Comparison of ENCODE assay signal across 8 mouse cellular contexts in genomic region chr15:98804054-98804453, GRCm38 (mm10). TPM values are rescaled to one million over a fixed set of nuclear protein-coding genes. Genes with fewer than 3 reads are reported as not detected.
DNase-seq lines count a peak whose midpoint lies in the region; ATAC-seq and TF ChIP-seq lines count a peak whose summit lies in the region.

No protein-coding gene starts in this region.

- no peaks in the 10 kb centered on the region for H3K9me3 ChIP-seq in hindbrain, embryonic 13.5 days
- no peaks in the 10 kb centered on the region for H3K9me3 ChIP-seq in lung, postnatal 0 days (ENCODE audit: low read length)

- no peak for TF ChIP-seq EP300 in lung, postnatal 0 days (IDR thresholded peaks at IDR 0.05)

- peak overlapping the region; percentile 36; the same call in 1 of the 2 replicates for H3K4me2 ChIP-seq in hindbrain, embryonic 13.5 days
- H3K4me2 ChIP-seq in lung, postnatal 0 days (replicated peaks; ENCODE audit: low read depth, low read length) = peak overlapping the region; percentile 32; the same call in 1 of the 2 replicates

- no peak overlapping the region for H3K27ac ChIP-seq in hindbrain, embryonic 13.5 days
- no peak overlapping the region for H3K27ac ChIP-seq in lung, postnatal 0 days (ENCODE audit: low read length)

- peak; percentile 91 for DNase-seq in NIH3T3 (ENCODE audit: low read depth)
- DNase-seq in cerebellum, adult 9-11 months = peak; percentile 81
- DNase-seq in frontal cortex, postnatal 25 days (ENCODE audit: low spot score in 2 of 2) = peak; percentile 89 to 94
- peak; percentile 90 for DNase-seq in layer of hippocampus, postnatal 14 days (ENCODE audit: low spot score in 2 of 2)
- DNase-seq in lung, postnatal 0 days (ENCODE audit: low spot score) = peak; percentile 76
- peak; percentile 82 for DNase-seq in ovary, postnatal 14 days (ENCODE audit: low spot score)
- peak; percentile 80 for DNase-seq in thymus, postnatal 25 days

- H3K27me3 ChIP-seq in hindbrain, embryonic 13.5 days = peaks cover 99% of the 10 kb centered on the region
- H3K27me3 ChIP-seq in lung, postnatal 0 days (replicated peaks; ENCODE audit: insufficient read depth, low read length) = peaks cover 96% of the 10 kb centered on the region

- TF ChIP-seq CTCF in lung, postnatal 0 days (IDR thresholded peaks at IDR 0.05) = peak; percentile 87

- H3K9ac ChIP-seq in hindbrain, embryonic 13.5 days = no peak overlapping the region
- no peak overlapping the region for H3K9ac ChIP-seq in lung, postnatal 0 days (replicated peaks; ENCODE audit: low read depth)

- H3K4me1 ChIP-seq in hindbrain, embryonic 13.5 days (replicated peaks) = peaks cover 50% of the 10 kb centered on the region
- H3K4me1 ChIP-seq in lung, postnatal 0 days (ENCODE audit: insufficient read depth, low read depth, low read length) = peaks cover 21% of the 10 kb centered on the region; the same call in 1 of the 2 replicates

- WGBS in hindbrain, embryonic 13.5 days = 0% methylated on average over 32 of the region's 32 CpGs
- WGBS in lung, postnatal 0 days = under 1% methylated on average over 32 of the region's 32 CpGs

- no peaks in the 10 kb centered on the region for H3K36me3 ChIP-seq in hindbrain, embryonic 13.5 days
- H3K36me3 ChIP-seq in lung, postnatal 0 days (ENCODE audit: insufficient read depth, low read length) = no peaks in the 10 kb centered on the region

- 0 out of 2 replicates have a peak, but pooled peaks have one; percentile 26 for ATAC-seq in hindbrain, embryonic 13.5 days (ENCODE audit: low FRiP score)
- peak; percentile 15; the same call in 1 of the 2 replicates for ATAC-seq in lung, postnatal 0 days

- H3K4me3 ChIP-seq in hindbrain, embryonic 13.5 days = peak overlapping the region; percentile 12; the same call in 1 of the 2 replicates
- peak overlapping the region; percentile 3; the same call in 1 of the 2 replicates for H3K4me3 ChIP-seq in lung, postnatal 0 days (ENCODE audit: low read depth, low read length)

RNA-seq across cellular contexts. Expression of gene Ddn, which starts 5.2 kb away (rescaled TPM):
- polyA plus RNA-seq in hindbrain, embryonic 13.5 days (2015; fragmentation: Nextera tagmentation; extraction: Ambion mirVana) = 0.63 and 0.69 TPM in 2 replicates
- 100 to 1,000 TPM; 747 to 793 TPM for total RNA-seq in layer of hippocampus, postnatal 14 days (2021)
- polyA plus RNA-seq in lung, postnatal 0 days (2015; fragmentation: Nextera tagmentation; extraction: Ambion mirVana) = 0.04 TPM in 2 replicates

RNA-seq across cellular contexts. Expression of gene Wnt1, which starts 14.4 kb away (rescaled TPM):
- 3.7 and 4.6 TPM in 2 replicates for polyA plus RNA-seq in hindbrain, embryonic 13.5 days (2015; fragmentation: Nextera tagmentation; extraction: Ambion mirVana)
- total RNA-seq in layer of hippocampus, postnatal 14 days (2021) = not detected
- not detected in 2 replicates for polyA plus RNA-seq in lung, postnatal 0 days (2015; fragmentation: Nextera tagmentation; extraction: Ambion mirVana)

RNA-seq across cellular contexts. Expression of gene Wnt10b, which starts 26.1 kb away (rescaled TPM):
- 0.12 TPM in 1 of 2 replicates, not detected in the other for polyA plus RNA-seq in hindbrain, embryonic 13.5 days (2015; fragmentation: Nextera tagmentation; extraction: Ambion mirVana)
- total RNA-seq in layer of hippocampus, postnatal 14 days (2021) = under 1 TPM; 0.41 to 0.48 TPM
- 0.13 and 0.14 TPM in 2 replicates for polyA plus RNA-seq in lung, postnatal 0 days (2015; fragmentation: Nextera tagmentation; extraction: Ambion mirVana)

RNA-seq across cellular contexts. Expression of gene Prkag1, which starts 27.3 kb away (rescaled TPM):
- 73.4 and 77.5 TPM in 2 replicates for polyA plus RNA-seq in hindbrain, embryonic 13.5 days (2015; fragmentation: Nextera tagmentation; extraction: Ambion mirVana)
- 10 to 100 TPM; 44.5 to 46.2 TPM for total RNA-seq in layer of hippocampus, postnatal 14 days (2021)
- polyA plus RNA-seq in lung, postnatal 0 days (2015; fragmentation: Nextera tagmentation; extraction: Ambion mirVana) = 72.2 and 76.7 TPM in 2 replicates

RNA-seq across cellular contexts. Expression of gene Arf3, which starts 41.0 kb away (rescaled TPM):
- 68.4 and 71.7 TPM in 2 replicates for polyA plus RNA-seq in hindbrain, embryonic 13.5 days (2015; fragmentation: Nextera tagmentation; extraction: Ambion mirVana)
- 100 to 1,000 TPM; 791 to 794 TPM for total RNA-seq in layer of hippocampus, postnatal 14 days (2021)
- 47.1 and 56.0 TPM in 2 replicates for polyA plus RNA-seq in lung, postnatal 0 days (2015; fragmentation: Nextera tagmentation; extraction: Ambion mirVana)
